Mouse (Mus musculus): ENCODE measurements around the gene Ccdc92.

DNA sequence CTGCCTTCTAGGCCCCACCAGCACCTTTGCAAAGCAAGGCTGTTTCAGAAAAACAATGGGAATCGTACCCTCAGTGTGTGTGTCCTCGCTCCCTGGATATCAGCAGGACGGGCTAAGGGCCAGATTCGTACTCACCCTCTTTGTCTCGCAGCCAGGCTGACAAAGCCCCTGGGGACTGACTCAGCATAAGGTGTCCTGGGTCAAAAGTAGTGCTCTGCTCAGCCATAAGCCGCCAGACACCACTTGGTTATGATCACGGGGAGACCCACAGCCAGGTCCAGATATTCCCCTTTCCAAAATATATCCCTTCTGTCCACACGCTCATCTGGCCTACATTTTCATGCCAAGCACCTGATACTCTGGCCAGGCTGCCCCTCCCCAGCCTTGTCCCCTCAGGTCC lies 18.8 kb downstream of the Ccdc92 start:
- no peak for TF ChIP-seq CTCF (IDR thresholded peaks at IDR 0.05; ENCODE audit: extremely low read depth, insufficient read length, insufficient replicate concordance, low read depth, low read length)
- no peak for TF ChIP-seq POLR2A (IDR thresholded peaks at IDR 0.05; ENCODE audit: low read depth, low read length)

Data from small intestine, adult 2 months (tissue).